Mouse (Mus musculus) Patski (cell line): ENCODE measurements around the gene Tmtc2. TPM values are rescaled to one million over a fixed set of nuclear protein-coding genes. Genes with fewer than 3 reads are reported as not detected.

ENCODE experiments used
- ATAC-seq: fragments of 100-300 bp; one replicate; pipeline ENCODE4 v1.8.0; 2021
- CTCF ChIA-PET: fragments of 350-600 bp; sonication (Branson Sonifier 250); formaldehyde crosslinking; loops from one replicate; lab custom pipeline; 2022; ENCODE audit warnings: inconsistent platforms; lab: Charles Lee
- POLR2A ChIA-PET: fragments of 350-600 bp; sonication (Branson Sonifier 250); formaldehyde crosslinking; loops from one replicate; lab custom pipeline; 2022; ENCODE audit warnings: antibody characterized with exemption, inconsistent platforms; lab: Charles Lee
- DNase-seq: peaks from one replicate; pipeline ENCODE4 v3.0.0-alpha.2; 2011; ENCODE audit warnings: low read depth, low spot score
- H3K27me3 ChIP-seq: fragments of 371-371 bp; one replicate; pipeline ENCODE4 v1.5.1; 2021
- CTCF ChIP-seq: fragments of 100-300 bp; IDR thresholded peaks from one replicate; pipeline ENCODE4 v1.5.1; 2021
- in situ Hi-C: fragments of 300-500 bp; cut with MboI; formaldehyde crosslinking; loops from 3 replicates; pipeline ENCODE4 v1.11.1; 2018; ENCODE audit warnings: low pct_unique_long_range_greater_than_20kb, mixed read lengths
- polyA plus RNA-seq: library from polyadenylated mRNA; unstranded; gene quantifications from one replicate; pipeline ENCODE4 v1.2.3, GENCODE M21; 2021

Tmtc2 gene
- polyA plus RNA-seq, 1 experiment from 2014 or later = 0.77 TPM

GRCm38 (mm10) chr10:105230416-105230815 is 343.8 kb downstream of the Tmtc2 start:
- no peak for TF ChIP-seq CTCF
- no peak for ATAC-seq
- POLR2A ChIA-PET = no interaction called here
- in situ Hi-C loops = no loop called here
- no peaks in the 10 kb centered on the region for H3K27me3 ChIP-seq
- CTCF ChIA-PET = interaction anchor here (1.0 kb wide), 1 partner anchor 13 kb away, joined by 4 read pairs; no protein-coding TSS in a partner anchor
- no peak for DNase-seq

DNA sequence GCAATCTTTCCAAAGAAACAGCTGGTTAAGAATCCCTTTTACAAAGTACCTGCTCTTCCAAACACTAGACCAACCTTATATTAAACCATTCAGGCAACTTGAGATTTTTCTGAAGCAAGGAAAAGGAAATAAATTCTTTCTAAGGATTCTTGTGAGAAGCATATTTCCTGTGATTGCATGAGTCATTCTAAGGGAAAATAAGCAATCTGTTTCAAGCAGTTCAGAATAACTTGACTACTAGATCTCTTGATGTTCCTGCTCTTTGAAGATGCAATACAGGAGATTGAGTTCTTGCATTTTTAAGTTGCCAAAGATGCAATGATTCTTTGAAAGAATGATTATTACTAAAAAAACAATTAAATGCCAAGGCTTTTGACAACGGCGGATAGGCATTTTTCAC is 345.6 kb downstream of the Tmtc2 start:
- no peaks in the 10 kb centered on the region for H3K27me3 ChIP-seq
- ATAC-seq (no peak), DNase-seq (no peak)
- POLR2A ChIA-PET = no interaction called here
- in situ Hi-C loops = no loop called here
- CTCF ChIA-PET = no interaction called here
- TF ChIP-seq CTCF = no peak

DNA sequence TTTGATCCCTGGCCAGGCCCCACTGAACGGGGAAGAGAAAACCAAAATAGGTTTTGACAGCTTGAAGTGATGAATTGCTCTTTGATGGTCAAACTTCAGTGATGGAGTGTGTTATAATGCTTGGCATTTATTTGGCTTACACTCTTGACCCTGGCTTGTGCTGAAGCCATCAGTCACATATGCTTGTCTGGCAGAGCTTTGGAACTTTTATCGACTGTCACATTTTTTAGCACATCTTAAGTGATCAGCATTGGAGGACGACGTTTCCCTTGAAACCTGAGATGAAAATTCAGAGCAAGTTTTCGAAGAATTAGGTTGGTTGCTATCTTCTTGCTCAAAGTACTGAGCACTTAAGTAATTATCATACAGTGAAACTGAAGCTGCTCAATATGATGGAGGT is 346.6 kb downstream of the Tmtc2 start:
- TF ChIP-seq CTCF = no peak
- no peak for ATAC-seq
- CTCF ChIA-PET = no interaction called here
- DNase-seq = no peak
- no peaks in the 10 kb centered on the region for H3K27me3 ChIP-seq
- POLR2A ChIA-PET = no interaction called here
- in situ Hi-C loops = no loop called here

GRCm38 (mm10) chr10:105225714-105226113 is 348.5 kb downstream of the Tmtc2 start:
- in situ Hi-C loops = no loop called here
- POLR2A ChIA-PET = no interaction called here
- H3K27me3 ChIP-seq = no peaks in the 10 kb centered on the region
- CTCF ChIA-PET = no interaction called here
- DNase-seq (no peak), ATAC-seq (no peak)
- TF ChIP-seq CTCF = no peak

- in situ Hi-C loops = no loop called here
- ATAC-seq (no peak), DNase-seq (no peak)
- CTCF ChIA-PET = no interaction called here
- POLR2A ChIA-PET = no interaction called here
- no peak for TF ChIP-seq CTCF
- H3K27me3 ChIP-seq = no peaks in the 10 kb centered on the region
These were observed 351.3 kb downstream of the Tmtc2 start for GRCm38 (mm10) chr10:105222904-105223303.

DNA sequence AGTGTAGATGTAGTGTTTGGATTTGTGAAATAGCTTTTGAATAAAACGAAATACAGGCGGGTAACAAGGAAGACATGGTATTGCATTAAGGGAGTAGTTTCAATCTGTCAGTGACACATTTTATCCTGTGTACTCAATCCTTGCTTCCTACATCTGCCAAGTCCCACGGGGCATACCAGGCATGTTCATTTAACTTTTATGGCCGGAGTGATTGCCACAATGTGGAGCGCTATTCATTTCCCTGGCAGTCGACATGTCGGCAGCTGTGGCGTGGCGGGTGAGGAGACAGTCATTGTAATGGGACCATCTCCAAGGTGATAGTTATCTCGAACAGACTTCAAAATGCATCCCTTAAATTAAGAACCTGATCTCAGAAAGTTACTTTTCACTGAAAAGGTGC is 372.8 kb downstream of the Tmtc2 start:
- no peak for TF ChIP-seq CTCF
- CTCF ChIA-PET = interaction anchor here (1.4 kb wide), 1 partner anchor 10 kb away, joined by 5 read pairs; no protein-coding TSS in a partner anchor
- no peak for ATAC-seq
- H3K27me3 ChIP-seq = no peaks in the 10 kb centered on the region
- in situ Hi-C loops = no loop called here
- POLR2A ChIA-PET = interaction anchor here (0.6 kb wide), 1 partner anchor 22 kb away, joined by 5 read pairs; no protein-coding TSS in a partner anchor
- no peak for DNase-seq

DNA sequence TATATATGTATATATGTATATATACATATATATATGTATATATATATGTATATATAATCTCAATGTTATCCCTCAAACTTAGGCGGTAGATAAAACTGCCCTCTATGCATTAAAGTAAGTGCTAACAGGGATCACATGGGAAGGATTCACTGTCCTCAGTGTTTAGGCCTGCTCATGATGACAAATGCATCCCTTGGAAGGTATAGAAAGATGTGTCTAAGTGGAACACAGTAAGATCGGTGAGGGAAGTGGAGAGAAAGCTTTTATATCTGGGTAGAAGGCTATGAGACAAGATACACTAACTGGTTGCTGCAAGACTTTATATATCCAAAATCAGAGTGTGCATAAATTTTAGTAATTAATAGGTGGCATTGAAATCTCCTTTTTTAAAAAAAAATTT is 373.6 kb downstream of the Tmtc2 start:
- H3K27me3 ChIP-seq = no peaks in the 10 kb centered on the region
- ATAC-seq (no peak), DNase-seq (no peak)
- POLR2A ChIA-PET = no interaction called here
- CTCF ChIA-PET = interaction anchor here (1.0 to 1.1 kb wide), 2 partner anchors 10 to 16 kb away, joined by 3 to 4 read pairs; no protein-coding TSS in a partner anchor
- in situ Hi-C loops = no loop called here
- TF ChIP-seq CTCF = no peak

- CTCF ChIA-PET = interaction anchor here (1.0 to 1.1 kb wide), 2 partner anchors 10 to 15 kb away, joined by 3 to 4 read pairs; no protein-coding TSS in a partner anchor
- DNase-seq = no peak
- POLR2A ChIA-PET = no interaction called here
- ATAC-seq = no peak
- in situ Hi-C loops = no loop called here
- no peaks in the 10 kb centered on the region for H3K27me3 ChIP-seq
- TF ChIP-seq CTCF = no peak
These were observed 374.2 kb downstream of the Tmtc2 start for GRCm38 (mm10) chr10:105200092-105200491.

DNA sequence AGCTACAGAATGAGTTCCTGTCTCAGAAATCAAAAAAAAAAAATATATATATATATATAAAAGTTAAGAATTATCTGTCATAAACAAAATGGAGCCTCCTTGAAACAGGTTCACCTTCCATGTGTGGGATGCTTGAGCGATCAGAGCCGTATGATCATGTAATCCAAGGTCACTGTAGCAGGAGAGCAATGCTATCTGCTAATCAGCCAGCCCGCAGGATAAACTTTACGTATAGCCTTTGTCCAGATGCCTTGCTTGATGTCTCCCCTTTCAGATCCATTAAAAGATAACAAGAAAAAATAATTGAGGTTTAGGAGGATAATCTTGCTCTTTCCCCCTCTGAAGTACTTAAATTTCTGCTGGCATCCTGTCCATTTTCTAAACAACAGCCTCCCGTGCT is 374.7 kb downstream of the Tmtc2 start:
- CTCF ChIA-PET = interaction anchor here (0.8 kb wide), 1 partner anchor 1826 kb away, joined by 3 read pairs; no protein-coding TSS in a partner anchor
- POLR2A ChIA-PET = no interaction called here
- ATAC-seq (no peak), DNase-seq (no peak)
- no peak for TF ChIP-seq CTCF
- no peaks in the 10 kb centered on the region for H3K27me3 ChIP-seq
- in situ Hi-C loops = no loop called here

DNA sequence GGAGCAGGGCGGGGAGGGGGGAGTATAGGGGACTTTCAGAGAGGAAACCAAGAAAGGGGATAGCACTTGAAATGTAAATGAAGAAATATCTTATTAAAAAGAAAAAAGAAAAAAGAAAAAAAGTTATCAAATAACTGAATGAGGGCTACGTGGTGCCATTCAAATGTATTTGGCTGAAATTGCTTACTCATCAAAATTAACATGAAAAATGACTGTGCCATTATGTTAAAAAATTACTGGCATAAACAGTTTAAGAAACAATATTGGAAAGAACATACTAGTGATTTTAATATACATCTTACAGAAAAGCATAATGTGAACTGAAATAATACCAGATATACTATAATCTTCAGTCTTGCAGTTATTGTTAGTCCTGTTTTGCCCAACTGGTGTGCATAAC is 378.9 kb downstream of the Tmtc2 start:
- DNase-seq (no peak), ATAC-seq (no peak)
- POLR2A ChIA-PET = no interaction called here
- in situ Hi-C loops = no loop called here
- CTCF ChIA-PET = no interaction called here
- TF ChIP-seq CTCF = no peak
- H3K27me3 ChIP-seq = no peaks in the 10 kb centered on the region

DNA sequence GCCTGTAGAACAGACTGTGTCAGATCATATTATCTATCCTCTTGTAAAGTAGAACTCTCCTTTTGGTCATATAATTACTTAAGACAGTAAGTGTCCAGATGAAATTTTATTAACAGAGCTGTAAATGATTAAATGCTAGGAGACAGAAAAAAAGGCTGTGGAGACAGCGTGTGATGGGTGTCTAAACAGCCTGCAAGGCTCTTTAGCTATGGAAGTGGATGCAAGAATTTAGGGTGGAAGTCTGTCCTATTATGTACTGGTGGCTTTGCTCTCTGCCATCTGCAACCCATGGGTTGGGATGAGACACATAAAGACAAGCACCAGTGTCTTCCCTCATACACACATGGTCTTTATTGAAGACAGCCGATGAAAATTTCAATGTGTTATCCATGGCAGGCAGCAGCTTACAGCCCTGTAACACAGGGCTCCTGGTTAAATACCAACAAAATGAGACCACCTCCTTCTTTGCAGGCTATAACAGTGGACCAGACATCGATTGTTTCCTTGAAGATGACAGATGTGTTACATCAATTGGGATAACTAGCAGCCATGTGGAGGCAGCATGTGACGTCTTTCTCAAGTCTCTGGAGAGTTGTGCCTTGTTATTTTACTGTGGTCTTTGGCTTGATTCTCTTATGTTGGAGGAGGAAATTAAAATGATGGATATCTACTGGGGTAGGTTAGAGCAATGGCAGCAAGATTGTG is 380.3 kb downstream of the Tmtc2 start:
- TF ChIP-seq CTCF = no peak
- H3K27me3 ChIP-seq = no peaks in the 10 kb centered on the region
- DNase-seq (no peak), ATAC-seq (no peak)
- in situ Hi-C loops = no loop called here
- CTCF ChIA-PET = no interaction called here
- POLR2A ChIA-PET = no interaction called here

- CTCF ChIA-PET = interaction anchor here (0.9 to 2.0 kb wide), 2 partner anchors 10 to 39 kb away, joined by 3 to 5 read pairs; no protein-coding TSS in a partner anchor
- DNase-seq (no peak), ATAC-seq (no peak)
- H3K27me3 ChIP-seq = no peaks in the 10 kb centered on the region
- no peak for TF ChIP-seq CTCF
- in situ Hi-C loops = no loop called here
- POLR2A ChIA-PET = no interaction called here
These were observed 382.2 kb downstream of the Tmtc2 start for GRCm38 (mm10) chr10:105192071-105192470.
